Mouse (Mus musculus): ENCODE data around the gene Ager.

DNA sequence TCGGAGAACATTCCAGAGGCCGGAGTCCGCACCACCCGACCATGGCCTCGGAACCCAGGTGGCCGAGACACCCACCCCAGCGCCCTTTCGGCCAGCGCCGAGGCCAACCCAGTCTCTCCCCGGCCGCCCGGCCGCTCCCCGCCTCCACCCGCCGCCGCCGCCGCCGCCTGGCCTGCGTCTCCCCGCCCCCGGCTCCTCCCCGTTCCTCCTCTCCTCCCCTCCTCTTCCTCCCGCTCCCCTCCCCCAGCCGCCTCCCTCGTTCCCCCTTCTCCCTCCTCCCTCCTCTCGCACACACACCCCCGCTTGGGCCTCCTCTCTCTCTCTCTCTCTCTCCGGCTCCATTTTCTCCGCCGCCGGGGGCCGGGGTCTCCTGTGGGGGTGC lies 5.7 kb upstream of the Ager start:
- TF ChIP-seq CTCF (IDR thresholded peaks at IDR 0.05; ENCODE audit: extremely low read depth, insufficient read depth, insufficient read length, insufficient replicate concordance) (no peak), POLR2A (IDR thresholded peaks at IDR 0.05; ENCODE audit: low read depth, low read length) (no peak)
